Mouse (Mus musculus): Measurements from ENCODE around the gene Gm9970. TPM values are rescaled to one million over a fixed set of nuclear protein-coding genes. Genes with fewer than 3 reads are reported as not detected.
"Not testable (repeated sequence)": the region's sequence is repeated elsewhere in the genome, so short reads cannot be mapped to it uniquely, and the experiment has no call there.

The Gm9970 gene
- total RNA-seq, 2 experiments from 2014 or later, result 1.0 TPM; not detected in 1

GRCm38 (mm10) chr5:31226641-31227040 is 14.4 kb downstream of the Gm9970 start:
- intact Hi-C loops (cut with DNase I), result no loop called here
- DNase-seq, result no peak

- intact Hi-C loops (cut with DNase I), result no loop called here
- DNase-seq, result no peak
These were observed 18.3 kb downstream of the Gm9970 start for GRCm38 (mm10) chr5:31222696-31223095.

GRCm38 (mm10) chr5:31221304-31221945 is 19.6 kb downstream of the Gm9970 start:
- intact Hi-C loops (cut with DNase I), result no loop called here
- no peak for DNase-seq

- intact Hi-C loops (cut with DNase I), result loop anchor here (1.0 kb wide), 1 partner anchor 21 kb away; the partner anchor contains the start of gene Gm9970
These were observed 20.4 kb downstream of the Gm9970 start, which contains the start of gene Ppm1g for GRCm38 (mm10) chr5:31220448-31221303. Gene Ppm1g, minus strand, starts transcription at chr5:31220687.

GRCm38 (mm10) chr5:31219911-31220447 is 21.1 kb downstream of the Gm9970 start:
- DNase-seq, result peak; percentile 64 to 68
- intact Hi-C loops (cut with DNase I), result loop anchor here (1.0 to 2.0 kb wide), 3 partner anchors 17 to 108 kb away; partner anchors contain the start of genes Gm9970 and Zfp513

More at GRCm38 (mm10) chr5:31220448-31221303, 20.4 kb downstream of the Gm9970 start, which contains the start of gene Ppm1g:
- peak; percentile 99 for DNase-seq

- intact Hi-C loops (cut with DNase I), result loop anchor here (1.0 to 2.0 kb wide), 2 partner anchors 17 to 109 kb away; partner anchors contain the start of gene Zfp513
- DNase-seq, result no peak
These were observed 21.6 kb downstream of the Gm9970 start for GRCm38 (mm10) chr5:31219474-31219873.

GRCm38 (mm10) chr5:31219070-31219469 is 22.0 kb downstream of the Gm9970 start:
- intact Hi-C loops (cut with DNase I), result loop anchor here (1.0 to 2.0 kb wide), 2 partner anchors 16 to 109 kb away; partner anchors contain the start of gene Zfp513

GRCm38 (mm10) chr5:31218294-31218693 is 22.7 kb downstream of the Gm9970 start:
- intact Hi-C loops (cut with DNase I), result loop anchor here (2.0 kb wide), 1 partner anchor 15 kb away; the partner anchor contains the start of gene Zfp513
- no peak for DNase-seq

More at GRCm38 (mm10) chr5:31219070-31219469, 22.0 kb downstream of the Gm9970 start:
- DNase-seq, result peak in 1 of 2 experiments; percentile 45

GRCm38 (mm10) chr5:31216554-31216953 is 24.5 kb downstream of the Gm9970 start:
- intact Hi-C loops (cut with DNase I); DNase-seq: not testable (repeated sequence)

GRCm38 (mm10) chr5:31204421-31204820 is 36.6 kb downstream of the Gm9970 start:
- intact Hi-C loops (cut with DNase I), result no loop called here
- no peak for DNase-seq

- intact Hi-C loops (cut with DNase I), result loop anchor here (2.0 kb wide), 1 partner anchor 15 kb away; no protein-coding TSS in a partner anchor
- DNase-seq, result no peak
These were observed 37.2 kb downstream of the Gm9970 start for GRCm38 (mm10) chr5:31203866-31204265.

- intact Hi-C loops (cut with DNase I), result loop anchor here (2.0 kb wide), 1 partner anchor 16 kb away; no protein-coding TSS in a partner anchor
- no peak for DNase-seq
These were observed 38.1 kb downstream of the Gm9970 start for GRCm38 (mm10) chr5:31202933-31203332.

GRCm38 (mm10) chr5:31201742-31202590 is 39.1 kb downstream of the Gm9970 start, which contains the start of gene Zfp513:
Gene Zfp513, minus strand, starts transcription at chr5:31202303.
- intact Hi-C loops (cut with DNase I), result loop anchor here (2.0 kb wide), 1 partner anchor 17 kb away; no protein-coding TSS in a partner anchor
- peak; percentile 97 to 98 for DNase-seq

GRCm38 (mm10) chr5:31201042-31201741 is 39.8 kb downstream of the Gm9970 start:
- no peak for DNase-seq
- intact Hi-C loops (cut with DNase I), result no loop called here

- DNase-seq, result no peak
- intact Hi-C loops (cut with DNase I), result no loop called here
These were observed 40.7 kb downstream of the Gm9970 start for GRCm38 (mm10) chr5:31200327-31200768.

GRCm38 (mm10) chr5:31199893-31200292 is 41.1 kb downstream of the Gm9970 start:
- intact Hi-C loops (cut with DNase I), result no loop called here
- DNase-seq, result no peak

- intact Hi-C loops (cut with DNase I), result no loop called here
These were observed 41.6 kb downstream of the Gm9970 start for GRCm38 (mm10) chr5:31199321-31199892.

GRCm38 (mm10) chr5:31198616-31199320 is 42.3 kb downstream of the Gm9970 start:
- intact Hi-C loops (cut with DNase I), result no loop called here
- DNase-seq, result no peak

More at GRCm38 (mm10) chr5:31199321-31199892, 41.6 kb downstream of the Gm9970 start:
- DNase-seq, result no peak
